17 mouse cellular contexts compared by ENCODE assay signal in the genomic region with DNA sequence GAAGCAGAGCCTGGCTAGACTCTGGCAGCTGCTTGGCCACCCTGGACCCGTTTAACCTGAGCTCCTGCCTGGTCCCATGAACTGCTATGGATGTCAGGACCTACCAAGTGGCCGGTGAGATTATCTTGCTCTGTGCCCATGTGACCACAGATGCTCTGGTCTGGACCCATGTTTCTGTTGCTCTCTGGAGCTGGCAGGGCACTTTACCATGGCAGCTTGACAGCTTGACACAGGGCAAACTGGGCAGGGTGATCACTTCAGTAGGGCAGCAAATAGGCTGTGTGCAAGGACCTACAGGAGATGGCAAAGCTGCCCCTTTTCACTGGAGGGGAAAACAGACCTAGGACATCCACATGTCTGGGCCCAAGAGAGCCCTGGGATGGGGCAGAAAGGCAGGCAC.
"Had no signal": no experiment of that assay in that cellular context is flagged by ENCODE, and none has a peak within 500 bp of the region (broad histone marks: within the 10 kb centered on the region; RNA-seq: fewer than 3 reads in every experiment).

No protein-coding gene starts in this region.

- DNase-seq: lung, adult 2 months; lung, postnatal 14 days; lung, postnatal 36 days; midbrain, embryonic 14.5 days; right cerebral cortex, postnatal 14 days; thymus, adult 2 months; thymus, postnatal 25 days; thymus, postnatal 4 days had no signal

- H3K27me3 ChIP-seq: lung, embryonic 15.5 days; midbrain, embryonic 12.5 days; neural tube, embryonic 12.5 days; stomach, embryonic 15.5 days had no signal

- H3K9ac ChIP-seq: lung, embryonic 15.5 days; midbrain, embryonic 12.5 days; neural tube, embryonic 12.5 days; stomach, embryonic 15.5 days had no signal

- H3K9me3 ChIP-seq: lung, embryonic 15.5 days; megakaryocyte, embryonic 14.5 days; midbrain, embryonic 12.5 days; neural tube, embryonic 12.5 days; stomach, embryonic 15.5 days had no signal

- ATAC-seq: lung, postnatal 0 days; midbrain, embryonic 16.5 days had no signal

- H3K4me1 ChIP-seq: lung, embryonic 15.5 days; megakaryocyte, embryonic 14.5 days; midbrain, embryonic 12.5 days; neural tube, embryonic 12.5 days; stomach, embryonic 15.5 days had no signal

- H3K27ac ChIP-seq: lung, embryonic 15.5 days; macrophage; midbrain, embryonic 12.5 days; neural tube, embryonic 12.5 days; stomach, embryonic 15.5 days; stomach, postnatal 0 days had no signal

- H3K4me3 ChIP-seq: lung, embryonic 15.5 days; megakaryocyte, embryonic 14.5 days; midbrain, embryonic 12.5 days; neural tube, embryonic 12.5 days; stomach, embryonic 15.5 days had no signal

- H3K36me3 ChIP-seq: lung, embryonic 15.5 days; midbrain, embryonic 12.5 days; stomach, embryonic 15.5 days had no signal

- H3K4me2 ChIP-seq: lung, embryonic 15.5 days; midbrain, embryonic 12.5 days; neural tube, embryonic 12.5 days; stomach, embryonic 15.5 days had no signal
